Mouse (Mus musculus) granulocyte monocyte progenitor cell, adult 5-6 weeks (primary cell): Measurements from ENCODE around the gene Gm3252. TPM values are rescaled to one million over a fixed set of nuclear protein-coding genes. Genes with fewer than 3 reads are reported as not detected.
"Not testable (repeated sequence)": the region's sequence is repeated elsewhere in the genome, so short reads cannot be mapped to it uniquely, and the experiment has no call there.

ENCODE experiments used
- ATAC-seq: replicated peaks from 2 replicates; pipeline ENCODE4 v1.8.0; 2016; ENCODE audit warnings: mild to moderate bottlenecking, moderate TSS enrichment, inconsistent platforms; ENCODE audit not compliant: poor library complexity, severe bottlenecking
- total RNA-seq, 2 experiments: library from RNA; stranded (forward) in 1 of 2; stranded (reverse) in 1 of 2; fragments of 200-712, 200-1000 nt in 1 of 2; fragments of >200 nt in 1 of 2; fragmentation: Nextera tagmentation in 1 of 2; gene quantifications; 2 replicates each; pipeline ENCODE4 v1.2.3; 2014 to 2017

Gene Gm3252
- total RNA-seq (2014; fragmentation: Nextera tagmentation) (not detected in 2 replicates), total RNA-seq (2017) (not detected in 2 replicates)

- not testable (repeated sequence) for ATAC-seq
These were observed at the start of gene Gm3252 for GRCm38 (mm10) chr14:4726038-4726880. Gene Gm3252 (plus strand): TSS chr14:4726775.

- ATAC-seq, result not testable (repeated sequence)
These were observed 17.6 kb upstream of the Gm3252 start, which contains the start of gene Gm7876 for GRCm38 (mm10) chr14:4708938-4709337. Gene Gm7876 (plus strand): TSS chr14:4709238.

- not testable (repeated sequence) for ATAC-seq
These were observed 49.5 kb downstream of the Gm3252 start, which contains the start of gene Gm9602 for GRCm38 (mm10) chr14:4776037-4776436. Gene Gm9602 (plus strand): TSS chr14:4776337.

Other genes starting within 250 kb of the Gm3252 start
- gene Gm3182, start 245.0 kb upstream of the Gm3252 start, total RNA-seq (2014; fragmentation: Nextera tagmentation), result not detected in 2 replicates
- gene Gm3182, start 245.0 kb upstream of the Gm3252 start, total RNA-seq (2017), result not detected in 2 replicates
- not detected in 2 replicates for gene Gm3047, start 171.4 kb upstream of the Gm3252 start, total RNA-seq (2014; fragmentation: Nextera tagmentation)
- not detected in 2 replicates for gene Gm3047, start 171.4 kb upstream of the Gm3252 start, total RNA-seq (2017)
- gene Gm8159, start 94.4 kb upstream of the Gm3252 start, total RNA-seq (2014; fragmentation: Nextera tagmentation), result not detected in 2 replicates
- not detected in 2 replicates for gene Gm8159, start 94.4 kb upstream of the Gm3252 start, total RNA-seq (2017)
- gene Gm3239, start 62.6 kb upstream of the Gm3252 start, total RNA-seq (2014; fragmentation: Nextera tagmentation), result not detected in 2 replicates
- not detected in 2 replicates for gene Gm3239, start 62.6 kb upstream of the Gm3252 start, total RNA-seq (2017)
- not detected in 2 replicates for gene Gm7876, start 17.5 kb upstream of the Gm3252 start, total RNA-seq (2014; fragmentation: Nextera tagmentation)
- gene Gm7876, start 17.5 kb upstream of the Gm3252 start, total RNA-seq (2017), result not detected in 2 replicates
- not detected in 2 replicates for gene Gm9602, start 49.6 kb downstream of the Gm3252 start, total RNA-seq (2014; fragmentation: Nextera tagmentation)
- not detected in 2 replicates for gene Gm9602, start 49.6 kb downstream of the Gm3252 start, total RNA-seq (2017)
- not detected in 2 replicates for gene Gm3269, start 111.3 kb downstream of the Gm3252 start, total RNA-seq (2014; fragmentation: Nextera tagmentation)
- gene Gm3269, start 111.3 kb downstream of the Gm3252 start, total RNA-seq (2017), result not detected in 2 replicates
- not detected in 2 replicates for gene Gm3264, start 128.8 kb downstream of the Gm3252 start, total RNA-seq (2014; fragmentation: Nextera tagmentation)
- not detected in 2 replicates for gene Gm3264, start 128.8 kb downstream of the Gm3252 start, total RNA-seq (2017)
- not detected in 2 replicates for gene Gm3278, start 165.6 kb downstream of the Gm3252 start, total RNA-seq (2014; fragmentation: Nextera tagmentation)
- gene Gm3278, start 165.6 kb downstream of the Gm3252 start, total RNA-seq (2017), result not detected in 2 replicates